Mouse (Mus musculus) layer of hippocampus, postnatal 25 days (tissue): ENCODE measurements at regions not wholly inside any gene's neighbourhood (a gene's known extent, or its start where the extent isn't known, plus 50 kb on each side); places are given as distances from the start of the nearest gene placed in this dataset.

ENCODE experiments used
- DNase-seq, 2 experiments: peaks; one replicate each; pipeline ENCODE4 v3.0.0; 2022; ENCODE audit warnings: mixed read lengths in 2 of 2, low spot score in 1 of 2; ENCODE audit errors: extremely low spot score in 1 of 2

GRCm38 (mm10) chr9:50028573-50028972 is 229.8 kb upstream of the Ncam1 start:
- DNase-seq = no peak

GRCm38 (mm10) chr9:50024820-50025219 is 226.1 kb upstream of the Ncam1 start:
- DNase-seq = no peak

GRCm38 (mm10) chr9:50013602-50014001 is 214.9 kb upstream of the Ncam1 start:
- DNase-seq = no peak

- no peak for DNase-seq
Measured at GRCm38 (mm10) chr9:50005757-50006576, 207.2 kb upstream of the Ncam1 start.

GRCm38 (mm10) chr9:50002695-50003094 is 204.0 kb upstream of the Ncam1 start:
- DNase-seq = no peak

GRCm38 (mm10) chr9:50000497-50001404 is 202.0 kb upstream of the Ncam1 start:
- DNase-seq = no peak

GRCm38 (mm10) chr9:49999970-50000369 is 201.2 kb upstream of the Ncam1 start:
- DNase-seq = no peak

- no peak for DNase-seq
Measured at GRCm38 (mm10) chr9:49998101-49998500, 199.4 kb upstream of the Ncam1 start.

- DNase-seq = peak; percentile 63 to 76
Measured at GRCm38 (mm10) chr9:49989464-49990271, 190.9 kb upstream of the Ncam1 start.

GRCm38 (mm10) chr9:49988064-49988463 is 189.3 kb upstream of the Ncam1 start:
- DNase-seq = no peak

- DNase-seq = no peak
Measured at GRCm38 (mm10) chr9:49987481-49987880, 188.8 kb upstream of the Ncam1 start.

- peak; percentile 44 to 46 for DNase-seq
Measured at GRCm38 (mm10) chr9:49980344-49981207, 181.9 kb upstream of the Ncam1 start.

GRCm38 (mm10) chr9:49975938-49976671 is 177.4 kb upstream of the Ncam1 start:
- peak; percentile 27 to 40 for DNase-seq

GRCm38 (mm10) chr9:49973974-49974495 is 175.3 kb upstream of the Ncam1 start:
- no peak for DNase-seq

GRCm38 (mm10) chr9:49969429-49969828 is 170.7 kb upstream of the Ncam1 start:
- DNase-seq = no peak

GRCm38 (mm10) chr9:49964666-49965065 is 165.9 kb upstream of the Ncam1 start:
- no peak for DNase-seq

- DNase-seq = no peak
Measured at GRCm38 (mm10) chr9:49962561-49963071, 163.9 kb upstream of the Ncam1 start.

GRCm38 (mm10) chr9:49961965-49962364 is 163.2 kb upstream of the Ncam1 start:
- no peak for DNase-seq
